Mouse (Mus musculus): ENCODE measurements around the gene Svbp.

DNA sequence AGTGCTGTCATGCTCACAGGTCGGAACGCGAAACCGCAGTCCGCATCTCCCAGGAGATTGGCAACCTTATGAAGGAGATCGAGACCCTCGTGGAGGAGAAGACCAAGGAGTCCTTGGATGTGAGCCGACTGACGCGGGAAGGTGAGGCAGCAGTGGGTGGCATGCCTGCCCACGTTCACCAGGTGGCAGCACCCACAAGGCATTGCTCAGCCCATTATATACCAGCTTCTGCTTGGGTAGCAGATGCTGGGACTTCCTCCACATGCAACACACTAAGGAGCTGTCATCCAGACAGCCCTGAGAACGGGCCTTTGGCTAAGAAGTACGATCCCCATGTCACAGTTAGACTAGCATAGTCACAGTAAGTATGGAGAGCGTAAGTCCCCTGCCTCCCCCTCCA is 46.6 kb downstream of the Svbp start:
- peak; percentile 42; the same call in 1 of the 2 replicates for TF ChIP-seq CTCF (IDR thresholded peaks at IDR 0.05; ENCODE audit: insufficient read depth, low read length)
- no peak for TF ChIP-seq POLR2A (IDR thresholded peaks at IDR 0.05; ENCODE audit: borderline replicate concordance, extremely low read depth, low read depth, low read length)
